Mouse (Mus musculus) embryonic fibroblast, embryonic 13.5 days (primary cell): Measurements from ENCODE around the gene Apbb1ip.

ENCODE experiments used
- CTCF ChIP-seq: IDR thresholded peaks from 2 replicates; pipeline ENCODE4 v1.5.1; 2011; ENCODE audit warnings: mild to moderate bottlenecking, control low read depth, low read length, moderate library complexity, borderline replicate concordance; ENCODE audit not compliant: insufficient read depth
- POLR2A ChIP-seq: IDR thresholded peaks from 2 replicates; pipeline ENCODE4 v1.6.1; 2011; ENCODE audit warnings: low read depth, mild to moderate bottlenecking, control low read depth, low read length, moderate library complexity

DNA sequence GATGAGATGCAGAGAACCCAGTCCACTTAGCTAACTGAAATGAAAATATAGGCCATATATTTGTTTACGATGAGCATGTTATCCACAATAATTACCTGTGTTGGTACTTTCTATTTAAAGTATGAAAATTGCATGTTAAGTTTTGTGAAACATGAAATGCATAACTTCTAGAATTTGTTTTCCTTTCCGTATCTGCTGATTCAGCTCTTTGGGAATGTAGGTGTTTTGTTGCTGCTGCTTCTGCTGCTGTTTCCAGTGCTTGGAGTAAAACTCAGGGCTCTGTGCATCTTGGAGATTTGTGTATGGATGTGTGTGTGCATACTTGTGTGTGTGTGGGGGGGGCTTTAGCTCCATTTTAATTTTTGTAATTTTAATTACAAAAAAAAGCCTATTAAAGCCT lies 14.8 kb downstream of the Apbb1ip start:
- TF ChIP-seq CTCF (no peak), POLR2A (no peak)
